Mouse (Mus musculus) MEL (cell line): ENCODE results near the gene Gm34653.

Experiments used
- CTCF ChIP-seq, 3 experiments: IDR thresholded peaks in 2 of 3; conservative IDR thresholded peaks in 1 of 3; 2 replicates each; pipeline ENCODE4 v1.5.1; 2011 to 2012; ENCODE audit warnings: low read length in 3 of 3, low read depth in 2 of 3, mild to moderate bottlenecking in 2 of 3, improper control_type of control experiment in 1 of 3, inconsistent platforms in 1 of 3, mixed read lengths in 1 of 3, moderate library complexity in 1 of 3; ENCODE audit not compliant: control insufficient read depth in 1 of 3, insufficient read depth in 1 of 3, poor library complexity in 1 of 3, severe bottlenecking in 1 of 3
- POLR2AphosphoS2 ChIP-seq: IDR thresholded peaks from 2 replicates; pipeline ENCODE4 v1.6.1; 2011; ENCODE audit warnings: low read length, improper control_type of control experiment
- SIN3A ChIP-seq: IDR thresholded peaks from 2 replicates; pipeline ENCODE4 v1.6.1; 2012; ENCODE audit warnings: low read length, improper control_type of control experiment, inconsistent platforms

DNA sequence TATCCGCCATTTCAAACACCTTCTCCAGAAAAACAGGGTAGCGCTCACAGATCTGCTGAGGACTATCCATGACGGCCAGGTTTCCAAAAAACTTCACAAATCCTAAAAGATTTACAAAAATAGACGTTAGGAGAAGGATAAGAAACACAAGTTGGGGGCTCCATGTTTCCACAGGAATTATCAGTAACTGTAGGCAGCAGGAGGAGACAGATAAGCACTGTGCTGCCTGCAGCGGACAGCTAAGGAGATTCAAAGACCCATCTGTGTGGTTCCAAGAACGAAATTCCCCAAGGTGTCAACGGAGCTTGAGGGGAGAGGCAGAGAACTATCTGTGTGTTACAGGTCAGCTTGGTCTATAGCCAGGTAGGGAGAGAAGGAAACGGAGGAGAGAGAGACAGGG lies 24.9 kb downstream of the Gm34653 start:
- no peak for TF ChIP-seq CTCF (IDR thresholded peaks at IDR 0.05 in 2 of 3, conservative IDR thresholded peaks at IDR 0.05 in 1 of 3; ENCODE audit: control insufficient read depth in 1 of 3, insufficient read depth in 1 of 3, low read depth in 2 of 3, low read length in 3 of 3, poor library complexity in 1 of 3, severe bottlenecking in 1 of 3)
- no peak for TF ChIP-seq SIN3A
- TF ChIP-seq POLR2AphosphoS2 = no peak
